Mouse (Mus musculus) forebrain, embryonic 15.5 days (tissue): ENCODE measurements around the gene Pgap2. TPM values are rescaled to one million over a fixed set of nuclear protein-coding genes. Genes with fewer than 3 reads are reported as not detected.

Experiments
- ATAC-seq: fragments of 200-750 bp; cut with Nextera tagmentation; replicated peaks from 2 replicates; pipeline ENCODE4 v1.8.0; 2017; ENCODE audit warnings: mild to moderate bottlenecking, moderate TSS enrichment, moderate library complexity
- H3K27ac ChIP-seq: fragments of 300-500 bp; sonication (generic); replicated peaks from 2 replicates; pipeline ENCODE4 v1.5.1; 2015; ENCODE audit warnings: mild to moderate bottlenecking, inconsistent platforms
- H3K27me3 ChIP-seq: fragments of 300-500 bp; sonication (generic); 2 replicates; pipeline ENCODE4 v1.6.1; 2015; ENCODE audit warnings: inconsistent platforms
- H3K36me3 ChIP-seq: fragments of 300-500 bp; sonication (generic); 2 replicates; pipeline ENCODE4 v1.6.1; 2015; ENCODE audit warnings: mild to moderate bottlenecking, inconsistent platforms
- H3K4me1 ChIP-seq: fragments of 300-500 bp; sonication (generic); 2 replicates; pipeline ENCODE4 v1.6.1; 2015; ENCODE audit warnings: inconsistent platforms
- H3K4me2 ChIP-seq: fragments of 300-500 bp; sonication (generic); replicated peaks from 2 replicates; pipeline ENCODE4 v1.6.1; 2015; ENCODE audit warnings: mild to moderate bottlenecking, inconsistent platforms
- H3K4me3 ChIP-seq: fragments of 300-500 bp; sonication (generic); 2 replicates; pipeline ENCODE4 v1.5.1; 2015; ENCODE audit warnings: mild to moderate bottlenecking, inconsistent platforms
- H3K9ac ChIP-seq: fragments of 300-500 bp; sonication (generic); replicated peaks from 2 replicates; pipeline ENCODE4 v1.6.1; 2015; ENCODE audit warnings: mild to moderate bottlenecking, inconsistent platforms
- H3K9me3 ChIP-seq: fragments of 300-500 bp; sonication (generic); 2 replicates; pipeline ENCODE4 v1.6.1; 2016; ENCODE audit warnings: inconsistent platforms
- WGBS: fragments of 180-500 bp; shearing (Covaris S2); methylation state at CpG from one replicate; pipeline ENCODE4 v1.1.7; 2015; ENCODE audit warnings: mixed read lengths; 5-methylcytosine and 5-hydroxymethylcytosine counted together
- polyA plus RNA-seq: library from polyadenylated mRNA; unstranded; fragments of >200 nt; fragmentation: Nextera tagmentation; extraction: Ambion mirVana; gene quantifications from 2 replicates; pipeline ENCODE4 v1.2.1, GENCODE M21; 2015

The Pgap2 gene
- polyA plus RNA-seq, 1 experiment from 2014 or later, result 52.9 TPM

DNA sequence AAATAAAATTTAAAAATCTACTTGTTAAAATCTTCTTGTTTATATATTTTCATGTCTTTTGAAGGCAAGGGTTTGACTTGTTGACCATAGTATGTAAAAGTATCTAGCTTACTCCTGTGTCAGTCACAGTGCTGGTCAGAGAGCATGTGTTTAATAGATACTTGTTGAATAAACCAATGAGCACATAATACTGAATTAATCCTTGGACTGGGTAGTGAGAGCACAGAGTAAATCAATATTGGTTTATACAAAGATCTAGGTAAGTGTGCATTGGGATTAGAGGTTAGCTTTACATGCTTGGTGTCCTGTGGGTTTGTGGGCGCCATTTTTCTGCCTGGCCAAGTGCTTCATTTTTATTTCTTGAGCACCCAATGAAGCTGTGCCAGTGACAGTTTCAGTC is 71.4 kb downstream of the Pgap2 start:
- Histone ChIP-seq H3K9ac (no peak overlapping the region), H3K4me1 (no peaks in the 10 kb centered on the region), H3K27me3 (no peaks in the 10 kb centered on the region), H3K4me3 (no peak overlapping the region), H3K36me3 (no peaks in the 10 kb centered on the region), H3K27ac (no peak overlapping the region), H3K4me2 (no peak overlapping the region), H3K9me3 (no peaks in the 10 kb centered on the region)
- 95% methylated on average over 1 of the region's 1 CpGs for WGBS
- no peak for ATAC-seq

- no peaks in the 10 kb centered on the region for H3K36me3 ChIP-seq
- ATAC-seq, result no peak
- H3K4me3 ChIP-seq, result no peak overlapping the region
- H3K9me3 ChIP-seq, result no peaks in the 10 kb centered on the region
- H3K27me3 ChIP-seq, result no peaks in the 10 kb centered on the region
- 81% methylated on average over 5 of the region's 5 CpGs for WGBS
- no peak overlapping the region for H3K27ac ChIP-seq
- no peaks in the 10 kb centered on the region for H3K4me1 ChIP-seq
- H3K4me2 ChIP-seq, result no peak overlapping the region
- no peak overlapping the region for H3K9ac ChIP-seq
Measured at GRCm38 (mm10) chr7:102282261-102282660, 72.3 kb downstream of the Pgap2 start.

Other genes starting within 250 kb of the Pgap2 start
- 3.4 and 4.4 TPM in 2 replicates for gene Il18bp, start 191.5 kb upstream of the Pgap2 start, polyA plus RNA-seq
- gene Rnf121, start 144.7 kb upstream of the Pgap2 start, polyA plus RNA-seq, result 32.1 and 33.0 TPM in 2 replicates
- 40.3 TPM in 2 replicates for gene Xndc1, start 144.7 kb upstream of the Pgap2 start, polyA plus RNA-seq
- gene Xntrpc, start 144.5 kb upstream of the Pgap2 start, polyA plus RNA-seq, result 1.5 and 1.9 TPM in 2 replicates
- gene Trpc2, start 127.1 kb upstream of the Pgap2 start, polyA plus RNA-seq, result 0.29 TPM in 1 of 2 replicates, not detected in the other
- gene Art1, start 108.5 kb upstream of the Pgap2 start, polyA plus RNA-seq, result 0.17 and 0.28 TPM in 2 replicates
- 0.83 and 0.97 TPM in 2 replicates for gene Art5, start 100.7 kb upstream of the Pgap2 start, polyA plus RNA-seq
- gene Chrna10, start 93.4 kb upstream of the Pgap2 start, polyA plus RNA-seq, result not detected in 2 replicates
- 24.2 and 24.7 TPM in 2 replicates for gene Nup98, start within 50 bp of the Pgap2 start, polyA plus RNA-seq
- 16.7 and 19.6 TPM in 2 replicates for gene Rhog, start 45.8 kb downstream of the Pgap2 start, polyA plus RNA-seq
- 9.6 and 11.1 TPM in 2 replicates for gene Stim1, start 57.6 kb downstream of the Pgap2 start, polyA plus RNA-seq
- 95.7 and 101 TPM in 2 replicates for gene Rrm1, start 231.5 kb downstream of the Pgap2 start, polyA plus RNA-seq